Mouse (Mus musculus): ENCODE results near the gene Usp24. TPM values are rescaled to one million over a fixed set of nuclear protein-coding genes. Genes with fewer than 3 reads are reported as not detected.
A peak's percentile ranks its signal among the peaks of the same experiment; 100 is the strongest.

Usp24 gene
- total and polyA plus RNA-seq, 3 experiments: 13.0 to 25.7 (median 13.9) TPM

GRCm38 (mm10) chr4:106426286-106426685, 110.3 kb downstream of the Usp24 start:
- H3K4me2 ChIP-seq (ENCODE audit: insufficient read depth, low read depth, poor library complexity, severe bottlenecking): no peak overlapping the region
- no peak overlapping the region for H3K27ac ChIP-seq (ENCODE audit: insufficient read depth, low read depth)
- dilution Hi-C loops (cut with MboI; ENCODE audit: extremely low pct_ligation_motif_present, extremely low pct_unique_long_range_greater_than_20kb, low sequenced_read_pairs): no loop called here
- H3K9me3 ChIP-seq (replicated peaks; ENCODE audit: low read length): no peaks in the 10 kb centered on the region
- H3K4me1 ChIP-seq (ENCODE audit: control insufficient read depth in 1 of 2, insufficient read depth in 2 of 2): peaks cover 0 to 17% of the 10 kb centered on the region in 2 experiments; a peak in 2 of 4 replicates
- H3K36me3 ChIP-seq (replicated peaks in 1 of 2; ENCODE audit: control insufficient read depth in 1 of 2, insufficient read depth in 1 of 2, low read length in 1 of 2): peaks cover 43 to 82% of the 10 kb centered on the region in 2 experiments
- in situ Hi-C loops (cut with MboI; ENCODE audit: low pct_ligation_motif_present, low pct_unique_long_range_greater_than_20kb, low sequenced_read_pairs): no loop called here
- TF ChIP-seq ZMIZ1 (IDR thresholded peaks at IDR 0.05; ENCODE audit: low read depth, low read length) (no peak), MAFK (IDR thresholded peaks at IDR 0.05; ENCODE audit: insufficient replicate concordance, low read length) (no peak), CTCF (conservative IDR thresholded peaks at IDR 0.05 in 1 of 2, IDR thresholded peaks at IDR 0.05 in 1 of 2; ENCODE audit: low read depth in 2 of 2, low read length in 2 of 2) (peak in 1 of 2 experiments; percentile 35; a peak in 2 of 4 replicates)
- H3K27me3 ChIP-seq (replicated peaks): no peaks in the 10 kb centered on the region
- H3K79me2 ChIP-seq (replicated peaks; ENCODE audit: control insufficient read depth, extremely low read depth, insufficient read depth, poor library complexity, severe bottlenecking): no peaks in the 10 kb centered on the region
- H3K9ac ChIP-seq (ENCODE audit: insufficient read depth, low read depth): no peak overlapping the region
- H3K4me3 ChIP-seq (replicated peaks in 1 of 3; ENCODE audit: low read depth in 2 of 3, low read length in 2 of 3, poor library complexity in 1 of 3): no peak overlapping the region
- DNase-seq (ENCODE audit: extremely low read depth): peak; percentile 27

GRCm38 (mm10) chr4:106428616-106429015, 112.6 kb downstream of the Usp24 start:
- Histone ChIP-seq H3K36me3 (replicated peaks in 1 of 2; ENCODE audit: control insufficient read depth in 1 of 2, insufficient read depth in 1 of 2, low read length in 1 of 2) (peaks cover 45 to 84% of the 10 kb centered on the region in 2 experiments), H3K27ac (ENCODE audit: insufficient read depth, low read depth) (no peak overlapping the region)

GRCm38 (mm10) chr4:106429106-106429505, 113.1 kb downstream of the Usp24 start:
- peaks cover 46 to 84% of the 10 kb centered on the region in 2 experiments for H3K36me3 ChIP-seq (replicated peaks in 1 of 2; ENCODE audit: control insufficient read depth in 1 of 2, insufficient read depth in 1 of 2, low read length in 1 of 2)
- H3K4me2 ChIP-seq (ENCODE audit: insufficient read depth, low read depth, poor library complexity, severe bottlenecking): no peak overlapping the region
- in situ Hi-C loops (cut with MboI; ENCODE audit: low pct_ligation_motif_present, low pct_unique_long_range_greater_than_20kb, low sequenced_read_pairs) (no loop called here), dilution Hi-C loops (cut with MboI; ENCODE audit: extremely low pct_ligation_motif_present, extremely low pct_unique_long_range_greater_than_20kb, low sequenced_read_pairs) (no loop called here)
- H3K27ac ChIP-seq (ENCODE audit: insufficient read depth, low read depth): no peak overlapping the region
- no peak overlapping the region for H3K9ac ChIP-seq (ENCODE audit: insufficient read depth, low read depth)
- no peak for DNase-seq (ENCODE audit: extremely low read depth)
- peaks cover 0 to 17% of the 10 kb centered on the region in 2 experiments; a peak in 2 of 4 replicates for H3K4me1 ChIP-seq (ENCODE audit: control insufficient read depth in 1 of 2, insufficient read depth in 2 of 2)
- TF ChIP-seq CHD1 (IDR thresholded peaks at IDR 0.05; ENCODE audit: low read depth, low read length) (no peak), NRF1 (IDR thresholded peaks at IDR 0.05; ENCODE audit: low read depth, low read length) (no peak), PAX5 (IDR thresholded peaks at IDR 0.05; ENCODE audit: low read length) (no peak), POLR2A (IDR thresholded peaks at IDR 0.05; ENCODE audit: low read depth, low read length) (no peak), MAX (IDR thresholded peaks at IDR 0.05; ENCODE audit: low read length) (no peak), EP300 (IDR thresholded peaks at IDR 0.05; ENCODE audit: low read length) (no peak), JUN (IDR thresholded peaks at IDR 0.05; ENCODE audit: insufficient read depth, low read depth, low read length) (no peak), ZMIZ1 (IDR thresholded peaks at IDR 0.05; ENCODE audit: low read depth, low read length) (no peak), MAFK (IDR thresholded peaks at IDR 0.05; ENCODE audit: insufficient replicate concordance, low read length) (no peak), RAD21 (IDR thresholded peaks at IDR 0.05; ENCODE audit: low read depth, low read length) (no peak), MAZ (IDR thresholded peaks at IDR 0.05; ENCODE audit: low read depth, low read length) (no peak), USF2 (conservative IDR thresholded peaks at IDR 0.05; ENCODE audit: low read depth, low read length) (no peak), POLR2AphosphoS2 (IDR thresholded peaks at IDR 0.05; ENCODE audit: low read depth, low read length) (no peak), JUND (conservative IDR thresholded peaks at IDR 0.05; ENCODE audit: low read depth, low read length) (no peak), RCOR1 (conservative IDR thresholded peaks at IDR 0.05; ENCODE audit: low read depth, low read length) (no peak), TBP (conservative IDR thresholded peaks at IDR 0.05; ENCODE audit: low read depth, low read length) (no peak), ELF1 (IDR thresholded peaks at IDR 0.05; ENCODE audit: low read depth, low read length) (no peak), ZKSCAN1 (IDR thresholded peaks at IDR 0.05; ENCODE audit: borderline replicate concordance, low read depth, low read length) (no peak), TCF12 (IDR thresholded peaks at IDR 0.05; ENCODE audit: low read depth, low read length) (no peak), MXI1 (IDR thresholded peaks at IDR 0.05; ENCODE audit: low read depth, low read length) (no peak)
- H3K4me3 ChIP-seq (replicated peaks in 1 of 3; ENCODE audit: low read depth in 2 of 3, low read length in 2 of 3, poor library complexity in 1 of 3): no peak overlapping the region
- no peaks in the 10 kb centered on the region for H3K79me2 ChIP-seq (replicated peaks; ENCODE audit: control insufficient read depth, extremely low read depth, insufficient read depth, poor library complexity, severe bottlenecking)
- no peaks in the 10 kb centered on the region for H3K27me3 ChIP-seq (replicated peaks)
- no peaks in the 10 kb centered on the region for H3K9me3 ChIP-seq (replicated peaks; ENCODE audit: low read length)

More at GRCm38 (mm10) chr4:106428616-106429015, 112.6 kb downstream of the Usp24 start:
- in situ Hi-C loops (cut with MboI; ENCODE audit: low pct_ligation_motif_present, low pct_unique_long_range_greater_than_20kb, low sequenced_read_pairs) (no loop called here), dilution Hi-C loops (cut with MboI; ENCODE audit: extremely low pct_ligation_motif_present, extremely low pct_unique_long_range_greater_than_20kb, low sequenced_read_pairs) (no loop called here)
- Histone ChIP-seq H3K4me1 (ENCODE audit: control insufficient read depth in 1 of 2, insufficient read depth in 2 of 2) (peaks cover 0 to 17% of the 10 kb centered on the region in 2 experiments; a peak in 2 of 4 replicates), H3K9ac (ENCODE audit: insufficient read depth, low read depth) (no peak overlapping the region), H3K9me3 (replicated peaks; ENCODE audit: low read length) (no peaks in the 10 kb centered on the region), H3K4me3 (replicated peaks in 1 of 3; ENCODE audit: low read depth in 2 of 3, low read length in 2 of 3, poor library complexity in 1 of 3) (no peak overlapping the region), H3K27me3 (replicated peaks) (no peaks in the 10 kb centered on the region), H3K4me2 (ENCODE audit: insufficient read depth, low read depth, poor library complexity, severe bottlenecking) (no peak overlapping the region), H3K79me2 (replicated peaks; ENCODE audit: control insufficient read depth, extremely low read depth, insufficient read depth, poor library complexity, severe bottlenecking) (no peaks in the 10 kb centered on the region)
- TF ChIP-seq MAX (IDR thresholded peaks at IDR 0.05; ENCODE audit: low read length): no peak
- TF ChIP-seq ZC3H11A (IDR thresholded peaks at IDR 0.05; ENCODE audit: low read depth, low read length): no peak
- no peak for TF ChIP-seq MYC (IDR thresholded peaks at IDR 0.05; ENCODE audit: low read depth, low read length)
- no peak for TF ChIP-seq IRF4 (IDR thresholded peaks at IDR 0.05; ENCODE audit: low read depth, low read length)
- TF ChIP-seq MAFK (IDR thresholded peaks at IDR 0.05; ENCODE audit: insufficient replicate concordance, low read length): no peak
- TF ChIP-seq MEF2A (IDR thresholded peaks at IDR 0.05; ENCODE audit: borderline replicate concordance, low read depth, low read length): no peak
- no peak for DNase-seq (ENCODE audit: extremely low read depth)
